Mouse (Mus musculus): ENCODE results near the gene Stab1. TPM values are rescaled to one million over a fixed set of nuclear protein-coding genes. Genes with fewer than 3 reads are reported as not detected.

Gene Stab1
- polyA plus RNA-seq, 1 experiment from 2014 or later = 40.3 TPM

- no peak overlapping the region for H3K9ac ChIP-seq (replicated peaks)
Measured at GRCm38 (mm10) chr14:31161191-31161590, 7.2 kb downstream of the Stab1 start.

GRCm38 (mm10) chr14:31160196-31161150 is 8.0 kb downstream of the Stab1 start:
- no peaks in the 10 kb centered on the region for H3K27me3 ChIP-seq
- 84% methylated on average over 27 of the region's 27 CpGs for WGBS
- ATAC-seq (ENCODE audit: low FRiP score, low read depth) = no peak
- no peak overlapping the region for H3K4me3 ChIP-seq
- H3K36me3 ChIP-seq = no peaks in the 10 kb centered on the region
- H3K4me1 ChIP-seq = no peaks in the 10 kb centered on the region
- no peak overlapping the region for H3K27ac ChIP-seq (replicated peaks)
- no peak overlapping the region for H3K9ac ChIP-seq (replicated peaks)
- no peaks in the 10 kb centered on the region for H3K9me3 ChIP-seq
- no peak overlapping the region for H3K4me2 ChIP-seq (replicated peaks)

More at GRCm38 (mm10) chr14:31161191-31161590, 7.2 kb downstream of the Stab1 start:
- Histone ChIP-seq H3K9me3 (no peaks in the 10 kb centered on the region), H3K4me2 (replicated peaks) (no peak overlapping the region), H3K4me3 (no peak overlapping the region), H3K27ac (replicated peaks) (no peak overlapping the region), H3K27me3 (no peaks in the 10 kb centered on the region), H3K4me1 (0 out of 2 replicates have a peak, but pooled peaks cover 1% of the 10 kb centered on the region), H3K36me3 (no peaks in the 10 kb centered on the region)
- WGBS = 88% methylated on average over 7 of the region's 7 CpGs
- ATAC-seq (ENCODE audit: low FRiP score, low read depth) = no peak

GRCm38 (mm10) chr14:31145694-31146093 is 22.7 kb downstream of the Stab1 start:
- 94% methylated on average over 11 of the region's 11 CpGs for WGBS
- Histone ChIP-seq H3K4me2 (replicated peaks) (no peak overlapping the region), H3K27ac (replicated peaks) (no peak overlapping the region), H3K4me1 (no peaks in the 10 kb centered on the region), H3K9ac (replicated peaks) (no peak overlapping the region), H3K27me3 (no peaks in the 10 kb centered on the region), H3K4me3 (no peak overlapping the region), H3K9me3 (no peaks in the 10 kb centered on the region), H3K36me3 (peaks cover 22% of the 10 kb centered on the region)
- no peak for ATAC-seq (ENCODE audit: low FRiP score, low read depth)

- peaks cover 69% of the 10 kb centered on the region for H3K36me3 ChIP-seq
Measured at GRCm38 (mm10) chr14:31141011-31141410, 27.4 kb downstream of the Stab1 start.

GRCm38 (mm10) chr14:31140141-31140540 is 28.3 kb downstream of the Stab1 start:
- H3K9ac ChIP-seq (replicated peaks) = no peak overlapping the region
- no peak overlapping the region for H3K4me3 ChIP-seq
- no peaks in the 10 kb centered on the region for H3K4me1 ChIP-seq
- 92% methylated on average over 15 of the region's 15 CpGs for WGBS
- no peak overlapping the region for H3K27ac ChIP-seq (replicated peaks)
- peaks cover 78% of the 10 kb centered on the region for H3K36me3 ChIP-seq
- H3K4me2 ChIP-seq (replicated peaks) = no peak overlapping the region
- no peak for ATAC-seq (ENCODE audit: low FRiP score, low read depth)
- no peaks in the 10 kb centered on the region for H3K27me3 ChIP-seq
- H3K9me3 ChIP-seq = no peaks in the 10 kb centered on the region

More at GRCm38 (mm10) chr14:31141011-31141410, 27.4 kb downstream of the Stab1 start:
- Histone ChIP-seq H3K27me3 (no peaks in the 10 kb centered on the region), H3K9me3 (no peaks in the 10 kb centered on the region), H3K4me1 (no peaks in the 10 kb centered on the region), H3K4me3 (no peak overlapping the region), H3K9ac (replicated peaks) (no peak overlapping the region), H3K27ac (replicated peaks) (no peak overlapping the region), H3K4me2 (replicated peaks) (no peak overlapping the region)
- ATAC-seq (ENCODE audit: low FRiP score, low read depth) = no peak
- WGBS = 97% methylated on average over 14 of the region's 14 CpGs

- Histone ChIP-seq H3K9me3 (no peaks in the 10 kb centered on the region), H3K4me1 (0 out of 2 replicates have a peak, but pooled peaks cover under 1% of the 10 kb centered on the region), H3K9ac (replicated peaks) (no peak overlapping the region), H3K4me3 (no peak overlapping the region), H3K27ac (replicated peaks) (no peak overlapping the region), H3K4me2 (replicated peaks) (no peak overlapping the region), H3K36me3 (peaks cover 82% of the 10 kb centered on the region), H3K27me3 (no peaks in the 10 kb centered on the region)
- 92% methylated on average over 12 of the region's 12 CpGs for WGBS
- no peak for ATAC-seq (ENCODE audit: low FRiP score, low read depth)
Measured at GRCm38 (mm10) chr14:31139666-31140065, 28.8 kb downstream of the Stab1 start.

- WGBS = 97% methylated on average over 9 of the region's 9 CpGs
- ATAC-seq (ENCODE audit: low FRiP score, low read depth) = no peak
- H3K27ac ChIP-seq (replicated peaks) = 0 out of 2 replicates have a peak overlapping the region, but pooled peaks have one; percentile 15
Measured at GRCm38 (mm10) chr14:31138897-31139429, 29.5 kb downstream of the Stab1 start.

GRCm38 (mm10) chr14:31138219-31138896 is 30.1 kb downstream of the Stab1 start:
- Histone ChIP-seq H3K36me3 (peaks cover 95% of the 10 kb centered on the region), H3K4me1 (peaks cover 10% of the 10 kb centered on the region), H3K4me2 (replicated peaks) (no peak overlapping the region), H3K27me3 (no peaks in the 10 kb centered on the region), H3K4me3 (no peak overlapping the region), H3K9me3 (no peaks in the 10 kb centered on the region), H3K27ac (replicated peaks) (0 out of 2 replicates have a peak overlapping the region, but pooled peaks have one; percentile 15), H3K9ac (replicated peaks) (no peak overlapping the region)
- WGBS = 87% methylated on average over 23 of the region's 35 CpGs
- ATAC-seq (ENCODE audit: low FRiP score, low read depth) = no peak

More at GRCm38 (mm10) chr14:31138897-31139429, 29.5 kb downstream of the Stab1 start:
- Histone ChIP-seq H3K4me1 (0 out of 2 replicates have a peak, but pooled peaks cover 5% of the 10 kb centered on the region), H3K36me3 (peaks cover 89% of the 10 kb centered on the region), H3K9me3 (no peaks in the 10 kb centered on the region), H3K27me3 (no peaks in the 10 kb centered on the region), H3K9ac (replicated peaks) (no peak overlapping the region), H3K4me3 (no peak overlapping the region), H3K4me2 (replicated peaks) (no peak overlapping the region)

GRCm38 (mm10) chr14:31137791-31138190 is 30.6 kb downstream of the Stab1 start:
- Histone ChIP-seq H3K27ac (replicated peaks) (no peak overlapping the region), H3K36me3 (peaks cover 97% of the 10 kb centered on the region)

GRCm38 (mm10) chr14:31137281-31137595 is 31.2 kb downstream of the Stab1 start:
- ATAC-seq (ENCODE audit: low FRiP score, low read depth) = no peak
- WGBS = 83% methylated on average over 10 of the region's 10 CpGs
- H3K27me3 ChIP-seq = no peaks in the 10 kb centered on the region
- H3K36me3 ChIP-seq = peaks cover 91% of the 10 kb centered on the region
- peaks cover 21% of the 10 kb centered on the region for H3K4me1 ChIP-seq
- no peak overlapping the region for H3K4me3 ChIP-seq
- no peak overlapping the region for H3K9ac ChIP-seq (replicated peaks)
- H3K4me2 ChIP-seq (replicated peaks) = no peak overlapping the region
- H3K9me3 ChIP-seq = no peaks in the 10 kb centered on the region
- H3K27ac ChIP-seq (replicated peaks) = no peak overlapping the region

More at GRCm38 (mm10) chr14:31137791-31138190, 30.6 kb downstream of the Stab1 start:
- ATAC-seq (ENCODE audit: low FRiP score, low read depth) = no peak
- no peaks in the 10 kb centered on the region for H3K9me3 ChIP-seq
- peaks cover 15% of the 10 kb centered on the region for H3K4me1 ChIP-seq
- H3K27me3 ChIP-seq = no peaks in the 10 kb centered on the region
- no peak overlapping the region for H3K4me3 ChIP-seq
- no peak overlapping the region for H3K4me2 ChIP-seq (replicated peaks)
- no peak overlapping the region for H3K9ac ChIP-seq (replicated peaks)
- 85% methylated on average over 11 of the region's 11 CpGs for WGBS

GRCm38 (mm10) chr14:31136411-31137280 is 31.8 kb downstream of the Stab1 start:
- Histone ChIP-seq H3K4me2 (replicated peaks) (no peak overlapping the region), H3K4me3 (no peak overlapping the region), H3K9ac (replicated peaks) (no peak overlapping the region), H3K27me3 (no peaks in the 10 kb centered on the region), H3K4me1 (peaks cover 27% of the 10 kb centered on the region), H3K9me3 (no peaks in the 10 kb centered on the region), H3K27ac (replicated peaks) (no peak overlapping the region), H3K36me3 (peaks cover 85% of the 10 kb centered on the region)
- WGBS = 94% methylated on average over 26 of the region's 26 CpGs
- no peak for ATAC-seq (ENCODE audit: low FRiP score, low read depth)

Data from midbrain, embryonic 12.5 days (tissue).